Mouse (Mus musculus): ENCODE measurements around the gene Pfn3. TPM values are rescaled to one million over a fixed set of nuclear protein-coding genes. Genes with fewer than 3 reads are reported as not detected.

Pfn3 gene
- polyA plus RNA-seq, 1 experiment from 2014 or later = not detected

GRCm38 (mm10) chr13:55429226-55429888 lies 14.3 kb upstream of the Pfn3 start:
- ATAC-seq (ENCODE audit: insufficient read depth) (no peak), DNase-seq (no peak)
- H3K9me3 ChIP-seq (ENCODE audit: low read depth, low read length) = no peaks in the 10 kb centered on the region
- no peaks in the 10 kb centered on the region for H3K27me3 ChIP-seq (ENCODE audit: insufficient read depth, low read length)
- H3K4me1 ChIP-seq (ENCODE audit: insufficient read depth) = no peaks in the 10 kb centered on the region
- no peak overlapping the region for H3K4me2 ChIP-seq
- TF ChIP-seq CTCF (IDR thresholded peaks at IDR 0.05; ENCODE audit: low read depth) = no peak
- H3K9ac ChIP-seq = no peak overlapping the region
- 61% methylated on average over 12 of the region's 12 CpGs for WGBS
- no peaks in the 10 kb centered on the region for H3K36me3 ChIP-seq (ENCODE audit: insufficient read depth)
- H3K27ac ChIP-seq (ENCODE audit: low read depth) = no peak overlapping the region
- no peak overlapping the region for H3K4me3 ChIP-seq (ENCODE audit: low read depth, low read length)

- Histone ChIP-seq H3K4me2 (no peak within 1 kb of the TSS), H3K4me1 (ENCODE audit: insufficient read depth) (no peaks in the 10 kb centered on the region), H3K4me3 (ENCODE audit: low read depth, low read length) (no peak within 1 kb of the TSS), H3K27me3 (ENCODE audit: insufficient read depth, low read length) (peaks cover 7% of the 10 kb centered on the region), H3K9me3 (ENCODE audit: low read depth, low read length) (no peaks in the 10 kb centered on the region), H3K27ac (ENCODE audit: low read depth) (no peak within 1 kb of the TSS), H3K36me3 (ENCODE audit: insufficient read depth) (no peaks in the 10 kb centered on the region), H3K9ac (no peak within 1 kb of the TSS)
- ATAC-seq (ENCODE audit: insufficient read depth) (no peak), DNase-seq (no peak)
- TF ChIP-seq CTCF (IDR thresholded peaks at IDR 0.05; ENCODE audit: low read depth) = no peak
- WGBS = 83% methylated on average over 10 of the region's 10 CpGs
Measured at GRCm38 (mm10) chr13:55426613-55427012, 11.6 kb upstream of the Pfn3 start, which contains the start of gene F12. TSS of gene F12 (minus strand) at chr13:55426793.

- no peaks in the 10 kb centered on the region for H3K9me3 ChIP-seq (ENCODE audit: low read depth, low read length)
- TF ChIP-seq CTCF (IDR thresholded peaks at IDR 0.05; ENCODE audit: low read depth) = peak; percentile 84
- no peaks in the 10 kb centered on the region for H3K4me1 ChIP-seq (ENCODE audit: insufficient read depth)
- H3K27me3 ChIP-seq (ENCODE audit: insufficient read depth, low read length) = peaks cover 41% of the 10 kb centered on the region
- peak; percentile 84 for ATAC-seq (ENCODE audit: insufficient read depth)
- H3K4me2 ChIP-seq = peak overlapping the region; percentile 47
- H3K27ac ChIP-seq (ENCODE audit: low read depth) = no peak overlapping the region
- 0 out of 2 replicates have a peak overlapping the region, but pooled peaks have one; percentile 35 for H3K9ac ChIP-seq
- H3K4me3 ChIP-seq (ENCODE audit: low read depth, low read length) = peak overlapping the region; percentile 20
- no peaks in the 10 kb centered on the region for H3K36me3 ChIP-seq (ENCODE audit: insufficient read depth)
- peak; percentile 81 for DNase-seq
- 8% methylated on average over 35 of the region's 35 CpGs for WGBS
Measured at GRCm38 (mm10) chr13:55420933-55421800, 6.1 kb upstream of the Pfn3 start.

GRCm38 (mm10) chr13:55420018-55420932 lies 5.2 kb upstream of the Pfn3 start:
- Histone ChIP-seq H3K27me3 (ENCODE audit: insufficient read depth, low read length) (peaks cover 41% of the 10 kb centered on the region), H3K27ac (ENCODE audit: low read depth) (no peak overlapping the region), H3K4me2 (peak overlapping the region; percentile 47), H3K4me3 (ENCODE audit: low read depth, low read length) (peak overlapping the region; percentile 20), H3K36me3 (ENCODE audit: insufficient read depth) (no peaks in the 10 kb centered on the region), H3K4me1 (ENCODE audit: insufficient read depth) (no peaks in the 10 kb centered on the region), H3K9ac (no peak overlapping the region), H3K9me3 (ENCODE audit: low read depth, low read length) (no peaks in the 10 kb centered on the region)
- DNase-seq = no peak
- TF ChIP-seq CTCF (IDR thresholded peaks at IDR 0.05; ENCODE audit: low read depth) = peak; percentile 33; the same call in 1 of the 2 replicates
- 22% methylated on average over 51 of the region's 51 CpGs for WGBS
- ATAC-seq (ENCODE audit: insufficient read depth) = 0 out of 2 replicates have a peak, but pooled peaks have one; percentile 16

DNA sequence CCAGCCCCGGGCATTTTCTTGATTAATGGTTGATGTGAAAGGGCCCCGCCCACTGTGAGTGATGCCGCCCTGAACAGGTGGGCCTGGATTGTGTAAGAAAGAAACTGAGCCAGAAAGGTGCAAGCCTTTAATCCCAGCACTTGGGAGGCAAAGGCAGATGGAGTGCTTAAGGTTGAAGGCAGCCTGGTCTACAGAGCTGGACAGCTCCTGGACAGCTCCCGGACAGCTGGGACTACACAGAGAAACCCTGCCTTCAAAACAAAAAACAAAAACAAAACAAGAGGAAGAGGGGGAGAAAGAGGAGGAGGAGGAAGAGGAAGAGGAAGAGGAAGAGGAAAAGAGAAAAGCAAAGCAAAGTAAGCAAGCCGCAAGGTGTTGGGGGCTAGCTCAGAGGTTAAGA lies 4.1 kb upstream of the Pfn3 start:
- DNase-seq = no peak
- Histone ChIP-seq H3K9me3 (ENCODE audit: low read depth, low read length) (no peaks in the 10 kb centered on the region), H3K36me3 (ENCODE audit: insufficient read depth) (no peaks in the 10 kb centered on the region), H3K9ac (no peak overlapping the region), H3K4me3 (ENCODE audit: low read depth, low read length) (no peak overlapping the region), H3K27me3 (ENCODE audit: insufficient read depth, low read length) (peaks cover 41% of the 10 kb centered on the region), H3K27ac (ENCODE audit: low read depth) (no peak overlapping the region), H3K4me1 (ENCODE audit: insufficient read depth) (no peaks in the 10 kb centered on the region), H3K4me2 (no peak overlapping the region)
- 72% methylated on average over 5 of the region's 5 CpGs for WGBS
- TF ChIP-seq CTCF (IDR thresholded peaks at IDR 0.05; ENCODE audit: low read depth) = no peak
- no peak for ATAC-seq (ENCODE audit: insufficient read depth)

GRCm38 (mm10) chr13:55418004-55418403 lies 3.0 kb upstream of the Pfn3 start:
- Histone ChIP-seq H3K4me2 (peak overlapping the region; percentile 20; the same call in 1 of the 2 replicates), H3K9me3 (ENCODE audit: low read depth, low read length) (no peaks in the 10 kb centered on the region), H3K4me1 (ENCODE audit: insufficient read depth) (no peaks in the 10 kb centered on the region), H3K27ac (ENCODE audit: low read depth) (no peak overlapping the region), H3K9ac (no peak overlapping the region), H3K36me3 (ENCODE audit: insufficient read depth) (no peaks in the 10 kb centered on the region), H3K27me3 (ENCODE audit: insufficient read depth, low read length) (peaks cover 48% of the 10 kb centered on the region), H3K4me3 (ENCODE audit: low read depth, low read length) (no peak overlapping the region)
- WGBS = 11% methylated on average over 12 of the region's 12 CpGs
- TF ChIP-seq CTCF (IDR thresholded peaks at IDR 0.05; ENCODE audit: low read depth) = peak; percentile 91
- DNase-seq (peak; percentile 91), ATAC-seq (ENCODE audit: insufficient read depth) (peak; percentile 64; the same call in 1 of the 2 replicates)
